Mouse (Mus musculus) myocyte (in vitro differentiated cells): ENCODE data around the gene Ostn. TPM values are rescaled to one million over a fixed set of nuclear protein-coding genes. Genes with fewer than 3 reads are reported as not detected.

ENCODE experiments used
- H3K27me3 ChIP-seq: one replicate; pipeline ENCODE4 v1.6.1; 2011; ENCODE audit not compliant: control insufficient read depth, insufficient read depth, insufficient read length
- H3K36me3 ChIP-seq: one replicate; pipeline ENCODE4 v1.6.1; 2011; ENCODE audit not compliant: control insufficient read depth, insufficient read depth
- H3K4me2 ChIP-seq: one replicate; pipeline ENCODE4 v1.6.1; 2011; ENCODE audit warnings: low read depth, control low read depth
- H3K4me3 ChIP-seq: one replicate; pipeline ENCODE4 v1.5.1; 2011; ENCODE audit warnings: mild to moderate bottlenecking, control low read depth, moderate library complexity
- H3K79me2 ChIP-seq: one replicate; pipeline ENCODE4 v1.6.1; 2011; ENCODE audit not compliant: control insufficient read depth, insufficient read depth
- H3ac ChIP-seq: one replicate; pipeline ENCODE4 v1.6.1; 2011; ENCODE audit not compliant: control insufficient read depth, insufficient read length
- CEBPB ChIP-seq: IDR thresholded peaks from 2 replicates; pipeline ENCODE4 v1.6.1; 2011; ENCODE audit warnings: mild to moderate bottlenecking, moderate library complexity; ENCODE audit not compliant: poor library complexity, insufficient read depth, severe bottlenecking
- E2F4 ChIP-seq: IDR thresholded peaks from one replicate; pipeline ENCODE4 v1.6.1; 2011; ENCODE audit warnings: mild to moderate bottlenecking, control low read depth, moderate library complexity; ENCODE audit not compliant: insufficient read depth
- MAX ChIP-seq: IDR thresholded peaks from one replicate; pipeline ENCODE4 v1.6.1; 2011; ENCODE audit warnings: low read depth, mild to moderate bottlenecking, control low read depth
- MYOD1 ChIP-seq, 3 experiments: IDR thresholded peaks; one replicate each; pipeline ENCODE4 v1.6.1; 2011; ENCODE audit warnings: control low read depth in 2 of 3, low read depth in 2 of 3, mild to moderate bottlenecking in 2 of 3, moderate library complexity in 1 of 3; ENCODE audit not compliant: insufficient read length in 2 of 3, control insufficient read depth in 1 of 3
- MYOG ChIP-seq, 3 experiments: IDR thresholded peaks; one replicate each; pipeline ENCODE4 v1.6.1; 2011; ENCODE audit warnings: control low read depth in 2 of 3, low read depth in 2 of 3, mild to moderate bottlenecking in 2 of 3; ENCODE audit not compliant: insufficient read length in 2 of 3, control insufficient read depth in 1 of 3, insufficient read depth in 1 of 3
- POLR2A ChIP-seq: IDR thresholded peaks from one replicate; pipeline ENCODE4 v1.6.1; 2011; ENCODE audit warnings: low read depth, mild to moderate bottlenecking, control low read depth, moderate library complexity; ENCODE audit not compliant: insufficient read length
- POLR2AphosphoS2 ChIP-seq: IDR thresholded peaks from one replicate; pipeline ENCODE4 v1.6.1; 2011; ENCODE audit warnings: low read depth, control low read depth; ENCODE audit not compliant: insufficient read length
- REST ChIP-seq: IDR thresholded peaks from one replicate; pipeline ENCODE4 v1.6.1; 2011; ENCODE audit warnings: mild to moderate bottlenecking, control low read depth, moderate library complexity; ENCODE audit not compliant: insufficient read depth, insufficient read length
- SRF ChIP-seq: IDR thresholded peaks from one replicate; pipeline ENCODE4 v1.6.1; 2011; ENCODE audit warnings: low read depth; ENCODE audit not compliant: control insufficient read depth, insufficient read length
- TCF12 ChIP-seq: IDR thresholded peaks from one replicate; pipeline ENCODE4 v1.6.1; 2011; ENCODE audit warnings: mild to moderate bottlenecking, control low read depth; ENCODE audit not compliant: poor library complexity, insufficient read depth, severe bottlenecking
- TCF3 ChIP-seq: IDR thresholded peaks from one replicate; pipeline ENCODE4 v1.6.1; 2011; ENCODE audit warnings: low read depth, control low read depth; ENCODE audit not compliant: insufficient read length
- USF1 ChIP-seq: IDR thresholded peaks from one replicate; pipeline ENCODE4 v1.6.1; 2011; ENCODE audit warnings: low read depth, mild to moderate bottlenecking, control low read depth, moderate library complexity
- polyA plus RNA-seq: library from polyadenylated mRNA; unstranded; fragments of >200 nt; fragmentation: generic; extraction: Trizol; gene quantifications from one replicate; pipeline ENCODE4 v1.2.1, GENCODE M21; 2012; ENCODE audit warnings: missing spikeins

Ostn gene
- polyA plus RNA-seq, 1 experiment: 1.4 TPM

DNA sequence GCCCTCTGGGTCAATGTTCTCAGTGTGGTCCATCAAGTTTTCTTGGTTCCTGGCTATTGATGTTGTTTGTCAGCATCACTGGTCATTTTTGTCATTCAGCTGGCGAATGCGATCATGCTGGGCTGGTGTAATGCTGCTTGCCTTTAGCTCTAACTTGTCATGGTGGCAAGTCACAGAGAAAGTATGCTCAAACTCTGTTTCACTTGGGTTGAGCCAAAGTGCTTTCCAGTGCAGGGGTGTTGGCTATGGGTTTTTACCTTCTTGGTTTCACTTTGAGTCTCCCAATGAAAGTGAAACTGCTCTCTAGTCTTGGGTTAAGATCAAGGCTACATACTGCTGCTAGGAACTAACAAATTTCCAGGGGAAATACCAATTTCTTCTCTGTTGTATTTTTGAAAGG lies 41.9 kb downstream of the Ostn start:
- Histone ChIP-seq H3K27me3 (no peaks in the 10 kb centered on the region), H3K4me2 (peak overlapping the region; percentile 24), H3K36me3 (no peaks in the 10 kb centered on the region), H3ac (no peak overlapping the region), H3K4me3 (no peak overlapping the region), H3K79me2 (no peaks in the 10 kb centered on the region)
- no peak for TF ChIP-seq CEBPB
- TF ChIP-seq POLR2AphosphoS2: no peak
- TF ChIP-seq MYOD1 (IDR thresholded peaks at IDR 0.05; ENCODE audit: control insufficient read depth in 1 of 3, insufficient read length in 2 of 3, low read depth in 2 of 3): no peak
- no peak for TF ChIP-seq REST
- TF ChIP-seq E2F4: no peak
- no peak for TF ChIP-seq TCF3
- no peak for TF ChIP-seq POLR2A
- no peak for TF ChIP-seq MYOG (IDR thresholded peaks at IDR 0.05; ENCODE audit: control insufficient read depth in 1 of 3, insufficient read depth in 1 of 3, insufficient read length in 2 of 3, low read depth in 2 of 3)
- no peak for TF ChIP-seq MAX
- no peak for TF ChIP-seq TCF12
- TF ChIP-seq SRF: no peak

DNA sequence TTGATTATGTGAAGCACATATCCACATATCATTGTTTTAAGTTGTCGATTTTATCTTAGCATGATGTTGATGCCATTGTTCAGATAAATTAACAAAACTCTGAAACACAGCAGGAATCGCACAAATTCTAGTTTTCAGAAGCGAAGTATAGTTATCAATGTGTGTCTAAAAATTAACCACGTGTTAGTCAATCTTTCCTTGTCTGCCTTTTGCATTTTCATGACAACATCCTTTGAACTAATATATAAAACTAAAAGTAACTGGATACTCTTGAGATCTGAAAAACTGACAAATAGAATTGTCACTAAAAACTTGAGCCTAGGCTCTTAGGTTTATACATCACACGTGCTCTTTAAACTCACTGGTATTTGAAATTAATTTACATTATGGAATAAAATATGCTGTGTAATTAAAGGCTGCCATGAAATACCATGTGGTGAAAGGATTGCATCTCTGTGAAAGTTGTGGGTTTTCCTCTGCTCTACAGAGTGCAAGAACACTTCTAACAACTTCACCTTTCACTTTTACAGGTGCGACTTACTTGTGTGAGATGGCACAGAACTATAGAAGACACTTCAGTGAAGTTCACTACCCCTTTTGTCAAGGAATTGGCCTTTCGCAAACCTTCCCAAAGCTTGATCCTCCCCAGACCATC lies 42.7 kb downstream of the Ostn start:
- no peak overlapping the region for H3K4me3 ChIP-seq
- no peaks in the 10 kb centered on the region for H3K79me2 ChIP-seq
- no peak for TF ChIP-seq USF1
- TF ChIP-seq MYOG (IDR thresholded peaks at IDR 0.05; ENCODE audit: control insufficient read depth in 1 of 3, insufficient read depth in 1 of 3, insufficient read length in 2 of 3, low read depth in 2 of 3): no peak
- TF ChIP-seq SRF: no peak
- no peak for TF ChIP-seq REST
- no peak for TF ChIP-seq POLR2AphosphoS2
- no peak for TF ChIP-seq POLR2A
- no peak for TF ChIP-seq MYOD1 (IDR thresholded peaks at IDR 0.05; ENCODE audit: control insufficient read depth in 1 of 3, insufficient read length in 2 of 3, low read depth in 2 of 3)
- no peak for TF ChIP-seq MAX
- TF ChIP-seq E2F4: no peak
- TF ChIP-seq CEBPB: no peak
- no peak for TF ChIP-seq TCF12
- H3ac ChIP-seq: no peak overlapping the region
- H3K27me3 ChIP-seq: no peaks in the 10 kb centered on the region
- no peaks in the 10 kb centered on the region for H3K36me3 ChIP-seq
- H3K4me2 ChIP-seq: no peak overlapping the region

DNA sequence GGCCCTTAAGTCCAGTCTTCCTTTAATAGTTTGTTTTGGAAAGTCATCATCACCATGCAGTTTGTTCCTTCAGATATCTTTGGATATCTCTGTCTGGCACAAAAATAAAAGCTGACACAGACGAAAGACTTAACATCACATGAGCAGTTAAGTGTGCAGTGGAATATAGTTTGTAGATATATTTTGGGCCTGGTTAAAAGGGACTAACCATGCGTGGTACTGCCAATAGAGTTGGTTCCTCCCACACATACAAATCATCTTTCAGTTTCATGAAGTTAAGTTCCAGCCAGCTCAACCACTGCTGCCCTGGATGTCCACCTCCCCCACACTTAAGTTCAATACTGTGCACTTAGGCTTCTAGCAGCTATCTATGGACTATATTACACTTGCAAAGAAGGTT lies 47.2 kb downstream of the Ostn start:
- no peaks in the 10 kb centered on the region for H3K27me3 ChIP-seq
- H3K4me2 ChIP-seq: no peak overlapping the region
- TF ChIP-seq CEBPB (no peak), USF1 (no peak), MYOG (IDR thresholded peaks at IDR 0.05; ENCODE audit: control insufficient read depth in 1 of 3, insufficient read depth in 1 of 3, insufficient read length in 2 of 3, low read depth in 2 of 3) (no peak), MAX (no peak), SRF (no peak), TCF3 (no peak), POLR2AphosphoS2 (no peak), REST (no peak), MYOD1 (IDR thresholded peaks at IDR 0.05; ENCODE audit: control insufficient read depth in 1 of 3, insufficient read length in 2 of 3, low read depth in 2 of 3) (no peak), TCF12 (no peak), POLR2A (no peak), E2F4 (no peak)
- H3K36me3 ChIP-seq: no peaks in the 10 kb centered on the region
- H3ac ChIP-seq: no peak overlapping the region
- no peaks in the 10 kb centered on the region for H3K79me2 ChIP-seq
- H3K4me3 ChIP-seq: no peak overlapping the region

DNA sequence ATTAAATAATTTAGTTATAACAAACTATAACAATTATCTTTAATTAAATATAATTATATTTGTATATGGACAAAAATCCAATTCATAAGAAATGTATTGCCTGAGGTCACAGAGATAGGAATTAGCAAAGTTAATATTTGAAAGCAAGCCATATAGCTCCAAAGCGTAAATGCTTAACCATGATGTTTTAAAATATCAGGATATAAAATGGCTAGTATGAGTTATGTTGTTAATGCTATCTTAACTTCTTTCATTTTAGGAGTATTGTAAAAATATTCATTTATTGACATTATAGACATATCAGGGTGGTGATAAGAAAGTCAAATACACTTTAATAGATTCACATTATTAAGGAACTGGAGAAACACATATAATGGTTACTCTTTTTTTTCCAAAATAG lies 52.8 kb downstream of the Ostn start:
- Histone ChIP-seq H3K4me3 (no peak overlapping the region), H3ac (no peak overlapping the region), H3K79me2 (no peaks in the 10 kb centered on the region), H3K4me2 (no peak overlapping the region), H3K27me3 (no peaks in the 10 kb centered on the region), H3K36me3 (no peaks in the 10 kb centered on the region)
- no peak for TF ChIP-seq E2F4

DNA sequence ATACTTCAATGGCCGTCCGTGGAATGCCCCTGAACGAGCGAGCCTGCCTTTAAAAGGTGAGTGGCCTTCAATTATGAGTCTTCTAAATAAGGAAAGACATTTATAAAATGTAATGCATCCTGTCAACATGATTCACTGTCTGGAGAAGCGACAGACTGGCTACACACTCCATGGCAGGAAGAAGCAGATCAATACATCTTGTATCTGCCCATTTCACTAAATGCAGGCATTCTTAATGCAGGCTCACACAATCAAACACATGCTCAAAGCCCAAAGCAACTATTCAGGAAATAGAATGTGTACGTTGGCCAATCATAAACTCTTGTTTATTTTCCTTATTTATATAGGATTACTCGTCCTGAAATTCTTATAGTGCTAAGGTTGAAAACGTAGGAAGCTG lies 62.9 kb downstream of the Ostn start, which contains the start of gene Uts2b:
Gene Uts2b, minus strand, starts transcription at position 49 of the 400 bp plus-strand sequence.
- TF ChIP-seq E2F4 (no peak), CEBPB (no peak), TCF3 (no peak), SRF (no peak), MYOD1 (IDR thresholded peaks at IDR 0.05; ENCODE audit: control insufficient read depth in 1 of 3, insufficient read length in 2 of 3, low read depth in 2 of 3) (no peak)

More for the DNA sequence above, 62.9 kb downstream of the Ostn start, which contains the start of gene Uts2b:
- no peaks in the 10 kb centered on the region for H3K36me3 ChIP-seq
- H3K79me2 ChIP-seq: no peaks in the 10 kb centered on the region
- H3K4me2 ChIP-seq: no peak within 1 kb of the TSS
- H3K4me3 ChIP-seq: no peak within 1 kb of the TSS
- H3K27me3 ChIP-seq: no peaks in the 10 kb centered on the region
- H3ac ChIP-seq: no peak within 1 kb of the TSS
